Mouse (Mus musculus): ENCODE results near the gene Llgl1.

Llgl1 gene

GRCm38 (mm10) chr11:60699524-60700075, at the start of gene Llgl1:
Gene Llgl1, plus strand, starts transcription at chr11:60699723.
- peak; percentile 78 to 91 for DNase-seq

DNA sequence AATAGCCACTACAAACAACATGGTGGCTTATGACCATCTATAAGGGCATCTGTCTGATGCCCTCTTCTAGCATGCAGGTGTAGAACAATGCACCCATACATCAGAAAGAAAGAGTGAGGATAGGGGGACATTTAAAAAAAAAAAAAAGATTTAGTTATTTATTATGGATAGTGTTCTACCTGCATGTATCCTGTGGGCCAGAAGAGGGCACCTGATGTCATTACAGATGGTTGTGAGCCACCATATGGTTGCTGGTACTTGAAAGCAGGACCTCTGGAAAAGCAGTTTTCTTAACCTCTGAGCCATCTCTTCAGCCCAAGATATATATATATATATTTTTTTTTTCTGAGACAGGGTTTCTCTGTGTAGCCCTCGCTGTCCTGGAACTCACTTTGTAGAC, 3.4 kb upstream of the Llgl1 start:
- DNase-seq: no peak

- peak in 1 of 2 experiments; percentile 10 for DNase-seq
Observed at GRCm38 (mm10) chr11:60697561-60697960, 2.0 kb upstream of the Llgl1 start.

GRCm38 (mm10) chr11:60698806-60699523, 558 bp upstream of the Llgl1 start:
- peak in 1 of 2 experiments; percentile 24 for DNase-seq

- peak in 1 of 2 experiments; percentile 7 for DNase-seq
Observed at GRCm38 (mm10) chr11:60700320-60701185, 1.0 kb downstream of the Llgl1 start.

DNA sequence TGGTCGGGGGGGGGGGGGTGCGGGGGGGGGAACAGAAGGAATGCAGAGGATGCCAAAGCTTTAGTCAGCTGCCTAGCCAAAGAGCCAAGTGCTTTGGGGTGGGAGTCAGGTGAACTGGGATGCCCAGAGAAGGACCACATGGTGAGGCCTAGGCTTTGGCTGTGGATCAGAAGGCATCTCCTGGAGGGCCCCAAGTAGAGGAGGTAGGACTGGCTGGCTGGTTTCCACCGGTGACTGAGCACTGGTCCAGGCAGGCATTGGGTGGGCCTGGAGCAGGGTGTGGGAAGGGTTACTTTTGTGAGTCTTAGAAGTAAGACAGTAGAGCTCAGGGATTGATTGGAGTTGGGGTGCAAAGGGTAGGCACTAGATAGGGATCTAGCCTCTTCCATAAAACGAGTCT, 2.1 kb downstream of the Llgl1 start:
- peak in 1 of 2 experiments; percentile 16 for DNase-seq

- DNase-seq: peak; percentile 60 to 70
Observed at GRCm38 (mm10) chr11:60703131-60703530, 3.6 kb downstream of the Llgl1 start.

- peak in 1 of 2 experiments; percentile 10 for DNase-seq
Observed at GRCm38 (mm10) chr11:60704023-60704880, 4.7 kb downstream of the Llgl1 start.

DNA sequence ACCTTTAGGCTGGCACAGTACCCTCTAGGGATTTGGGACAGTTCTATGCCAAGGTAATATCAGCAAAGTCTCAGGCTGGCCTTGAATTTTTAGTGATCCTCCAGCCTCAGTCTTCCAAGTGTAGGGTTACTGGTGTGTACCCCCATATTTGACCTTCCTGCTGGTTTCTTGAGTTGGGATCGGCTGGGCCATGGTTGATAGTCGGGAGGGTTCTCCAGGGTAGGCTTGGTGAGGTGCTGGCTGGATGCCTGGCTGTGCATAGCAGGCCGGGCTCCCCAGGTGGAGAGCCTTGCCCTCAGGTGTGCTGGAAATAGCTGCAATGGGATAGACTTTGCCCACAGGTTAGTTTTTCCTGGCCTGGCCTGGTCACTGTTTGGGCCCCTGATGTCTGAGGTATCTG, 5.7 kb downstream of the Llgl1 start:
- DNase-seq: no peak

DNA sequence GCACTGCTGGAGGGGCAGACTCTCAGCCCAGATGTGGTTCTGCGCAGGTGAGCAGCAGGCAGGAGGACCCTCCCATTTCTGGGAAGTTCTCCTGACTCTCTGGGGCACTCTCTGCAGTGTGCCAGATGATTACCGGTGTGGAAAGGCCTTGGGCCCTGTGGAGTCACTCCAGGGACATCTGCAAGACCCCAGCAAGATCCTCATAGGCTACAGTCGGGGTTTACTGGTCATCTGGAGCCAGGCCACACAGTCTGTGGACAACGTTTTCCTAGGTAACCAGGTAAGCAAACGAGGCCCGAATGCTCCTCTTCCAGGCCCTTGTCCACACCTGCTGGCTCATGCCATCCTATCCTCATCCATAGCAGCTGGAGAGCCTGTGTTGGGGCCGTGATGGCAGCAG, 6.6 kb downstream of the Llgl1 start:
- no peak for DNase-seq

GRCm38 (mm10) chr11:60706696-60707480, 7.4 kb downstream of the Llgl1 start:
- no peak for DNase-seq

GRCm38 (mm10) chr11:60707672-60708071, 8.1 kb downstream of the Llgl1 start:
- peak in 1 of 2 experiments; percentile 47 for DNase-seq

DNA sequence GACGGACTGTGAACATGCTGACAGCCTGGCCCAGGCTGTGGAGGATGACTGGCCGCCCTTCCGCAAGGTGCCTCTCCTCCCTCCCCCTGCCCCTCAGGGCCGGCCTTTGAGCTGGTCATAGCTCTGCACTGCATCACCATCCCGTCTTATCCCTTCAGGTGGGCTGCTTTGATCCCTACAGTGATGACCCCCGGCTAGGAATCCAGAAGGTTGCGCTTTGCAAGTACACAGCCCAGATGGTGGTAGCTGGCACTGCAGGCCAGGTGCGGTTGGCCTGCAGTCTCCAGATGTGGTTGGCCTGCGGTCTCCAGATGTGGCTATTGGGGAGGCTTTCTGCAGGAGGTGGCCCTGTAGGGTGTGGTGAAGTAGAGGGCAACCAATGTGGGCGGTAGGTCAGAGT, 9.1 kb downstream of the Llgl1 start:
- DNase-seq: no peak

- no peak for DNase-seq
Observed at GRCm38 (mm10) chr11:60709481-60710465, 10.2 kb downstream of the Llgl1 start.

GRCm38 (mm10) chr11:60711218-60711617, 11.7 kb downstream of the Llgl1 start:
- DNase-seq: no peak

- no peak for DNase-seq
Observed at GRCm38 (mm10) chr11:60712040-60712439, 12.5 kb downstream of the Llgl1 start.

GRCm38 (mm10) chr11:60712639-60713255, 13.2 kb downstream of the Llgl1 start:
- DNase-seq: no peak

GRCm38 (mm10) chr11:60715833-60716232, 16.3 kb downstream of the Llgl1 start:
- DNase-seq: no peak

DNA sequence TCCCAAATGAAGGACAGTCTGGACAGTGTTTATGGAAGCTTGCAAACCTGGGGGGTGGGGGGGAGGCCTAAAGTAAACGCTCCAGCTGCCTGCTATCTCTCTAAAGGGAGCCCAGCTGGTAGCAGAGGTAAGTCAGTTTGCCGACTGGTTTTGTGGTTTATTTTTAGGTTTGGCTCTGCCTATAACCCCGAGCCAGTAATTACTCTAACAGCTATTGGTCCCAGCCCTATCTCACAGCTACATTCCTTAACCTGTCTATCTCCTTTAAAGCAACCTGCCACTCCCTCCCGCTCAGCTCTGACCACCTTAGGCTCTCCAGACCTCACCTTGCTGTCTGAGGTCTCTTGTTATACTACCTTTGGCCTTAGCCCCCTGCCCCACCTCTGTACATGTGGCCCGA, 19.7 kb downstream of the Llgl1 start:
- no peak for DNase-seq

All from cerebellum, postnatal 36 days (tissue).